Mouse (Mus musculus) thymus, adult 2 months (tissue): ENCODE results near the gene Fasn. TPM values are rescaled to one million over a fixed set of nuclear protein-coding genes. Genes with fewer than 3 reads are reported as not detected.

Experiments
- DNase-seq: peaks from one replicate; pipeline ENCODE4 v3.0.0; 2021
- H3K27ac ChIP-seq: fragments of 200-500 bp; 2 replicates; pipeline ENCODE4 v1.5.1; 2012; ENCODE audit warnings: low read length, control low read depth; ENCODE audit not compliant: control insufficient read depth, insufficient read depth
- H3K27me3 ChIP-seq: fragments of 200-500 bp; 2 replicates; pipeline ENCODE4 v1.6.1; 2012; ENCODE audit warnings: mild to moderate bottlenecking, low read length, moderate library complexity, mixed read lengths; ENCODE audit not compliant: control insufficient read depth, insufficient read depth
- H3K36me3 ChIP-seq: fragments of 200-500 bp; 2 replicates; pipeline ENCODE4 v1.6.1; 2012; ENCODE audit warnings: mild to moderate bottlenecking, low read length, moderate library complexity; ENCODE audit not compliant: control insufficient read depth, insufficient read depth
- H3K4me1 ChIP-seq: fragments of 200-500 bp; replicated peaks from 2 replicates; pipeline ENCODE4 v1.6.1; 2012; ENCODE audit warnings: low read length; ENCODE audit not compliant: control insufficient read depth, insufficient read depth
- H3K4me3 ChIP-seq: fragments of 200-500 bp; 2 replicates; pipeline ENCODE4 v1.5.1; 2012; ENCODE audit warnings: mild to moderate bottlenecking, low read length, control low read depth, moderate library complexity; ENCODE audit not compliant: control insufficient read depth, insufficient read depth
- CTCF ChIP-seq: fragments of 200-500 bp; IDR thresholded peaks from 2 replicates; pipeline ENCODE4 v1.5.1; 2012; ENCODE audit warnings: mild to moderate bottlenecking, control low read depth, low read length, moderate library complexity, borderline replicate concordance; ENCODE audit not compliant: control insufficient read depth, poor library complexity, insufficient read depth; ENCODE audit errors: extremely low read depth
- POLR2A ChIP-seq: fragments of 200-500 bp; IDR thresholded peaks from 2 replicates; pipeline ENCODE4 v1.6.1; 2012; ENCODE audit warnings: mild to moderate bottlenecking, low read length, control low read depth, moderate library complexity; ENCODE audit not compliant: control insufficient read depth, poor library complexity, insufficient read depth; ENCODE audit errors: extremely low read depth
- WGBS: fragments of 180-500 bp; shearing (Covaris S2); methylation state at CpG from one replicate; pipeline ENCODE4 v1.1.7; 2018; 5-methylcytosine and 5-hydroxymethylcytosine counted together
- polyA plus RNA-seq: library from polyadenylated mRNA; depleted of rRNA; stranded (reverse); fragments of >200 nt; gene quantifications from 2 replicates; pipeline ENCODE4 v1.2.3, GENCODE M21; 2012

Fasn gene
- polyA plus RNA-seq, 1 experiment = 973 TPM

DNA sequence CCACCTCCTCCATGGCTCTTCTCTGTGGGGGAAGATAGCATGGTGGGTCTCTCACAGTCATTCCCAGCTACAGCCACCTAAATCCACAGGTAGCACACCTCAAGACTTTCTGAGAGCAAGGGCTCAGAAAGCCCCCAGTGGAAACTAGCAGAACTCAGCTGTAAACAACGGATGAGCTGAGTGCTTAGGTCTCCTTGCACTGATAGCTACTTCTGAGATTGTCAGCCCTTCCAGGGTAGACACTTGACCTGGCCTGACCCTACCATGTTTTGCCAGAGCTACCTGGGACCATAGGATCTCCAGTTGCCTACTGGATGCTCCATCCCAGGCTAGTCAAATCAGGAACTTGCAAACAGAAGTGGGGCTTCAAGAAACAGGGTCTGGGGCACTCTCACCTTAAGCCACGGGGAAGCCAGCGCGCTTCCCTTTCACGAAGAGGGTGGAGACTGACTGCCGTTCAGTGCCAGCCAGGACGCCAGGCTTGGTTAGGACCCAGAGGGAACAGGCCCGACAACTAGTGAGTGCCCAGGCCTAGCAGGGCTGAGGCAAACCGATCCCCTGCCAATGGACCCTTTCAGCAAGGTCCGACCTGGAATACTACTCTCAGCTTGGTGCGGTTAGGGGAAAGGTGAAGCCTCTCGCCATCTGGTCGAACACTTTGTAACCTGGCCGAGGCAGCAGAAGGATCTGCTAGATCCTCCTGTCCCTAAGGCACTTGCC is 1.4 kb downstream of the Fasn start:
- Histone ChIP-seq H3K27me3 (no peaks in the 10 kb centered on the region), H3K4me1 (peaks cover 30% of the 10 kb centered on the region), H3K27ac (peak overlapping the region; percentile 19; the same call in 1 of the 2 replicates), H3K4me3 (peak overlapping the region; percentile 78), H3K36me3 (peaks cover 25% of the 10 kb centered on the region)
- no peak for TF ChIP-seq CTCF
- no peak for TF ChIP-seq POLR2A
- DNase-seq = no peak
- WGBS = under 1% methylated on average over 14 of the region's 14 CpGs

DNA sequence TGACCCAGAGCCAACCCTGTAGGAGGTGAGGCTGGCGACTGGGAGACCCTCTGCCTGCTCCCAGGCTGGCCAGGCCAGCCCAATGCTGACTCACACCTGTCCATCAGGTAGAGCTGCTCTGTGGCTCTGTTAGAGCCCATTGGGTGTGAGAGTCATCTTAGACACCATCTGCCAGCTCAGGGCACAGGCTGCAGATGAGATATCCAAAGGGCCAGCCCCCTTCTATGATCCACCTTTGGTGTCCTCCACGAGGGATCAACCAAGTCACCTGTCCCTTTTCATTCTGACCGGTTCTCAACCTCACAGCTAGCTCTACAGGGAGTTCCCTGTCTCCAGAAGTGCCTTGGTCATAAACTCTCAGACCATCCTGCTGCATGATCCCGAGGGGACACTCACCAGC is 2.0 kb downstream of the Fasn start:
- no peak for DNase-seq
- Histone ChIP-seq H3K27me3 (no peaks in the 10 kb centered on the region), H3K4me1 (peaks cover 30% of the 10 kb centered on the region), H3K4me3 (0 out of 2 replicates have a peak overlapping the region, but pooled peaks have one; percentile 2), H3K27ac (no peak overlapping the region), H3K36me3 (peaks cover 31% of the 10 kb centered on the region)
- TF ChIP-seq CTCF (no peak), POLR2A (no peak)
- 86% methylated on average over 4 of the region's 4 CpGs for WGBS

DNA sequence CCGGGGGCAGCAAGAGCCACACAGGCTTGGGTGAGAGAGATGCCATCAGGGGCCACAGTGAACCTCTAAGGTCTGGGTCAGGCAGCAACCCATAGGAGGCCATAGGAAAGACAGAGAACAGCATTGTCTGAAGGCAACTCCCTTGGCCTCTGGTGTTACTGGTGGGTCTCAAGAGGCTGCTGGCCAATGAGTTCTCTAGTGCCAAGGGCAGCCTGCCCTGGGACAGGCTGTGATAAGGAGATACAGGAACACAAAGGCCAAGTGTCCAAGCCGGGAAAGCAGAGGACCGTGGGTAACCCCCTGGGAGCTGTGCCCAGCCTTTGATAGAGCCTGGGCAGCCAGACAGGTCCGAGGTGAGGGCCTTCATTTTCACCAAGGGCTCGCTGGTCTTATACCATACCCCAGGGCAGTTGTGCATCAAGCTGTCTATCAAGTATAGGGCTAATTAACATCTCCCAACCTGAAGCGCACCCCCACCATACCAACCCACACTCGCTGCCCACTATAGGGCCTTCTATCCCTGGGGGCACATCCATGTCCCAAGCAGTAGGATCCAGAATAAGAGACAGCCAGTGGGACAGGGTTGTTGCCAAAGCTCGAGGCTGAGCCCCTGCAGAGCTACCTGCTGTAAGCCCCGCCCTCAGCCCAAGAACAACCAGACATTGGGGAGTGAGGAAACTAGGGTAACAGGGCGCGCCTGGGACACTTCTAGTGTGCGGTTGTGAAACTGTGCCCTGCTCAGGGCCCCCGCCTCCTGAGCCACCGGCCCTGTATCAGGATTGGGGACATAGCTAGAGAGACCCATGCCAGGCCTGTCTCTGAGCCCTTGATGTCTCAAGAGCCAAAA is 3.0 kb downstream of the Fasn start:
- 92% methylated on average over 14 of the region's 14 CpGs for WGBS
- Histone ChIP-seq H3K36me3 (peaks cover 40% of the 10 kb centered on the region), H3K27ac (no peak overlapping the region), H3K27me3 (no peaks in the 10 kb centered on the region), H3K4me1 (peaks cover 30% of the 10 kb centered on the region), H3K4me3 (no peak overlapping the region)
- TF ChIP-seq POLR2A = no peak
- TF ChIP-seq CTCF = no peak
- DNase-seq = no peak

DNA sequence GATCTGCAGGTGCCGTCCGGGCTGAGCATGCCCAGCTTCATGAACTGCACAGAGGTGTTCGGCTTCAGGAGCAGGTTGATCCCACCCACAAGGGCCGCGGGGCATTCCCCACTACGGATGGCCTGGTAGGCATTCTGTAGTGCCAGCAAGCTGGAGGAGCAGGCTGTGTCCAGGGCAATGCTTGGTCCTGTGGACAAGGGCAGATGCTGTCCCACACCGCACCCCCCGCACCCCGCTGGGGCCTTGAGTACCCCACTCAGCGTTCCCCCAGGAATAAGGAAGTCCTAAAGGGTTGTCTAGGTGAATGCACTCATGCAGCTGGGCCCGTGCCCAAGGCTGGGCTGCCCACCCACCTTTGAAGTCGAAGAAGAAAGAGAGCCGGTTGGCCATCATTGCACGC is 3.8 kb downstream of the Fasn start:
- no peak overlapping the region for H3K27ac ChIP-seq
- peaks cover 47% of the 10 kb centered on the region for H3K36me3 ChIP-seq
- DNase-seq = no peak

DNA sequence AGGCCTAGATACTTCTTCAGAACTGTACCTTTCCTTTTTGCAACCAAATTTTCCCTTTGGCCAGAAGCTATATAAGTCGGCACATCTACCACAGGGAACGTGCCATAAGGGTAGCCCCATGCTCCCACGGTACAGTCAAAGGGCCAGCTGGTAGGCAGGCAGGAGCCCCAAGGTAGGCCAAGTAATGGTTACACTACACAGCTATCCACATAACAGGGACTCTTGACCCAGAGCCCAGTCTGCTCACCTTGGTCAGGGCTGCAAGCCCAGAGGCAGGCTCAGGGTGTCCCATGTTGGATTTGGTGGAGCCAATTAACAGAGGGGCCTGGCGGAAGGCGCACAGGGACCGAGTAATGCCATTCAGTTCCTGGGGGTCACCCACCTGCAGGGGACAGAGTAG is 4.8 kb downstream of the Fasn start:
- no peak for TF ChIP-seq POLR2A
- no peak for TF ChIP-seq CTCF
- WGBS = 98% methylated on average over 6 of the region's 6 CpGs
- no peak overlapping the region for H3K27ac ChIP-seq
- H3K4me1 ChIP-seq = peaks cover 13% of the 10 kb centered on the region
- no peaks in the 10 kb centered on the region for H3K27me3 ChIP-seq
- DNase-seq = no peak
- H3K4me3 ChIP-seq = no peak overlapping the region
- peaks cover 57% of the 10 kb centered on the region for H3K36me3 ChIP-seq

More for the DNA sequence above, 3.8 kb downstream of the Fasn start:
- H3K27me3 ChIP-seq = no peaks in the 10 kb centered on the region
- WGBS = 98% methylated on average over 14 of the region's 14 CpGs
- peaks cover 23% of the 10 kb centered on the region for H3K4me1 ChIP-seq
- H3K4me3 ChIP-seq = no peak overlapping the region
- TF ChIP-seq CTCF = no peak
- TF ChIP-seq POLR2A = no peak

DNA sequence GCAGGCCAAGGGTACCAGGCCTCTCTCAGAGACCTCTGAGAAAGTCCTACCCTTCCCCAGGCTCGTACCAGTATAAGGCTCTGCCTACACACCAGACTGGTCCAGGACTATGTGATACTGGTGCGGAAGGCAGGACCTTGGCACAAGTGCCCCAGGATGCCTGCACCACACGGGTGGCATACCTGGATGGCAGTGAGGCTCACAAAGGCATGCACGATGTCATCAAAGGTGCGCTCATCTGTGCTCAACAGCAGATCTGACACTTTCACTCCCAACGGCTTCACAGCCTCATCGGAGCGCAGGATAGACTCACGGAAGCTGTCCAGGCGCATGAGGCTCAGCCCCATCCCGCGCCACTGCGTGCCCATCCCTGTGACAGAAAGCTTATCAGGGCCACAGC is 6.1 kb downstream of the Fasn start:
- no peaks in the 10 kb centered on the region for H3K27me3 ChIP-seq
- DNase-seq = no peak
- WGBS = 96% methylated on average over 13 of the region's 13 CpGs
- H3K4me1 ChIP-seq = peaks cover 11% of the 10 kb centered on the region
- H3K27ac ChIP-seq = no peak overlapping the region
- TF ChIP-seq POLR2A = no peak
- no peak for TF ChIP-seq CTCF
- no peak overlapping the region for H3K4me3 ChIP-seq
- peaks cover 64% of the 10 kb centered on the region for H3K36me3 ChIP-seq
